Mouse (Mus musculus): ENCODE data around the gene Begain. TPM values are rescaled to one million over a fixed set of nuclear protein-coding genes. Genes with fewer than 3 reads are reported as not detected.

Gene Begain
- total RNA-seq, 2 experiments from 2014 or later: 0.17 to 0.28 TPM

Other genes with a start within 250 kb of the Begain start
- 1 to 10 TPM; 8.7 to 9.1 TPM for gene Slc25a29, start 232.3 kb downstream of the Begain start, total RNA-seq (2021)
- 1 to 10 TPM; 8.1 to 9.1 TPM for gene Slc25a47, start 232.2 kb downstream of the Begain start, total RNA-seq (2021)
- gene Wdr25, start 174.6 kb downstream of the Begain start, total RNA-seq (2021): 1 to 10 TPM; 4.7 to 5.7 TPM
- gene Wars, start 174.0 kb downstream of the Begain start, total RNA-seq (2021): 10 to 100 TPM; 29.1 to 41.2 TPM

Data from heart, adult 18-20 months (tissue).